In genomic region chr7:142474799-142475198, GRCm38 (mm10) we compare ENCODE assay signal across 11 mouse cellular contexts. TPM values are rescaled to one million over a fixed set of nuclear protein-coding genes. Genes with fewer than 3 reads are reported as not detected.
DNase-seq lines count a peak whose midpoint lies in the region; ATAC-seq and TF ChIP-seq lines count a peak whose summit lies in the region.
"Had no signal": no experiment of that assay in that cellular context is flagged by ENCODE, and none has a peak within 500 bp of the region (broad histone marks: within the 10 kb centered on the region; RNA-seq: fewer than 3 reads in every experiment).

No protein-coding gene starts in this region.

- no peaks in the 10 kb centered on the region for H3K4me1 ChIP-seq in kidney, adult 2 months (ENCODE audit: control insufficient read depth, insufficient read depth, low read length)
- peaks cover 16% of the 10 kb centered on the region for H3K4me1 ChIP-seq in intestine, embryonic 16.5 days (ENCODE audit: control insufficient read depth, insufficient read depth, low read length)
- H3K4me1 ChIP-seq in stomach, embryonic 16.5 days (ENCODE audit: control insufficient read depth, insufficient read depth, low read length) = peaks cover 35% of the 10 kb centered on the region

- H3K4me3 ChIP-seq in kidney, adult 2 months (ENCODE audit: insufficient read depth, low read depth, low read length) = no peak overlapping the region
- peak overlapping the region; percentile 46 for H3K4me3 ChIP-seq in intestine, embryonic 16.5 days (ENCODE audit: low read length)
- peak overlapping the region; percentile 48 for H3K4me3 ChIP-seq in stomach, embryonic 16.5 days (replicated peaks; ENCODE audit: low read length)
- H3K4me3 ChIP-seq: neural tube, embryonic 12.5 days had no signal

- H3K4me2 ChIP-seq in intestine, embryonic 16.5 days (ENCODE audit: low read depth, low read length) = peak overlapping the region; percentile 64
- peak overlapping the region; percentile 65 for H3K4me2 ChIP-seq in stomach, embryonic 16.5 days (ENCODE audit: low read depth, low read length)
- H3K4me2 ChIP-seq: neural tube, embryonic 12.5 days had no signal

- H3K9ac ChIP-seq in intestine, embryonic 16.5 days (ENCODE audit: low read depth, low read length) = peak overlapping the region; percentile 76
- peak overlapping the region; percentile 80 for H3K9ac ChIP-seq in stomach, embryonic 16.5 days (ENCODE audit: low read length)
- H3K9ac ChIP-seq: neural tube, embryonic 12.5 days had no signal

- no peak for TF ChIP-seq POLR2A in kidney, adult 2 months (IDR thresholded peaks at IDR 0.05; ENCODE audit: low read depth, low read length)

- WGBS in kidney, adult 2 months = 54% methylated on average over 14 of the region's 14 CpGs
- WGBS in intestine, embryonic 16.5 days = 58% methylated on average over 14 of the region's 14 CpGs
- WGBS in stomach, embryonic 16.5 days = 52% methylated on average over 14 of the region's 14 CpGs

- no peak for TF ChIP-seq CTCF in kidney, adult 2 months (conservative IDR thresholded peaks at IDR 0.05; ENCODE audit: insufficient read depth, insufficient read length, low read depth, low read length)

- H3K27me3 ChIP-seq in kidney, adult 2 months (replicated peaks; ENCODE audit: control insufficient read depth, insufficient read depth, low read length) = no peaks in the 10 kb centered on the region
- H3K27me3 ChIP-seq in intestine, embryonic 16.5 days (replicated peaks; ENCODE audit: control insufficient read depth, insufficient read depth, low read length) = no peaks in the 10 kb centered on the region
- no peaks in the 10 kb centered on the region for H3K27me3 ChIP-seq in stomach, embryonic 16.5 days (ENCODE audit: control insufficient read depth, insufficient read depth, low read length)
- H3K27me3 ChIP-seq: neural tube, embryonic 12.5 days had no signal

- peak; percentile 47 for ATAC-seq in intestine, embryonic 16.5 days
- peak; percentile 71 for ATAC-seq in stomach, embryonic 16.5 days (ENCODE audit: insufficient read depth, low FRiP score)
- no peak for ATAC-seq in megakaryocyte-erythroid progenitor cell, adult 5-6 weeks (replicated peaks; ENCODE audit: low FRiP score, low TSS enrichment, poor library complexity, severe bottlenecking)
- ATAC-seq in megakaryocyte progenitor cell, adult 5-6 weeks (replicated peaks; ENCODE audit: poor library complexity) = no peak
- ATAC-seq in monocyte, adult 5-6 weeks (replicated peaks; ENCODE audit: insufficient number of reproducible peaks, low FRiP score, low TSS enrichment, poor library complexity, severe bottlenecking) = no peak

- peak; percentile 20 for DNase-seq in kidney, postnatal 14 days
- no peak for DNase-seq in kidney, adult 2 months
- DNase-seq in heart, adult 18-20 months = peak; percentile 66 to 72

- H3K36me3 ChIP-seq in kidney, adult 2 months (ENCODE audit: control insufficient read depth, insufficient read depth, low read length) = no peaks in the 10 kb centered on the region
- H3K36me3 ChIP-seq in intestine, embryonic 16.5 days (ENCODE audit: control insufficient read depth, insufficient read depth, low read length) = no peaks in the 10 kb centered on the region
- H3K36me3 ChIP-seq in stomach, embryonic 16.5 days (ENCODE audit: control insufficient read depth, insufficient read depth, low read length) = no peaks in the 10 kb centered on the region
- H3K36me3 ChIP-seq: neural tube, embryonic 12.5 days had no signal

- H3K9me3 ChIP-seq in intestine, embryonic 16.5 days (ENCODE audit: control insufficient read depth, low read length) = no peaks in the 10 kb centered on the region
- no peaks in the 10 kb centered on the region for H3K9me3 ChIP-seq in stomach, embryonic 16.5 days (replicated peaks; ENCODE audit: control insufficient read depth, low read length)
- H3K9me3 ChIP-seq: neural tube, embryonic 12.5 days had no signal

- H3K27ac ChIP-seq in kidney, adult 2 months (ENCODE audit: insufficient read depth, low read depth, low read length) = no peak overlapping the region
- H3K27ac ChIP-seq in intestine, embryonic 16.5 days (ENCODE audit: low read length) = peak overlapping the region; percentile 93
- H3K27ac ChIP-seq in stomach, embryonic 16.5 days (ENCODE audit: low read length) = peak overlapping the region; percentile 97
- H3K27ac ChIP-seq: neural tube, embryonic 12.5 days had no signal

RNA-seq across cellular contexts. Expression of gene Lsp1, which starts 14.2 kb away (rescaled TPM):
- polyA plus RNA-seq in kidney, adult 2 months (2012; rRNA removed) = 22.2 and 39.8 TPM in 2 replicates
- total RNA-seq in heart, adult 18-20 months (2021) = 10 to 100 TPM; 24.7 to 33.1 TPM
- polyA plus RNA-seq in intestine, embryonic 16.5 days (2015; fragmentation: Nextera tagmentation; extraction: Ambion mirVana) = 125 and 134 TPM in 2 replicates
- polyA plus RNA-seq in stomach, embryonic 16.5 days (2015; fragmentation: Nextera tagmentation; extraction: Ambion mirVana) = 216 and 235 TPM in 2 replicates
- total RNA-seq in megakaryocyte-erythroid progenitor cell, adult 5-6 weeks (2014; fragmentation: Nextera tagmentation) = 16.9 and 39.8 TPM in 2 replicates
- total RNA-seq in megakaryocyte-erythroid progenitor cell, adult 5-6 weeks (2017) = 12.1 and 42.5 TPM in 2 replicates
- total RNA-seq in megakaryocyte progenitor cell, adult 5-6 weeks (2015) = 45.9 and 75.5 TPM in 2 replicates
- total RNA-seq in megakaryocyte progenitor cell, adult 5-6 weeks (2017) = 65.5 and 67.5 TPM in 2 replicates
- total RNA-seq in monocyte, adult 5-6 weeks (2017) = 1,011 to 1,374 TPM (median 1,247 TPM) in 3 replicates
- total RNA-seq: MEL had no signal

RNA-seq across cellular contexts. Expression of gene Tnnt3, which starts 23.8 kb away (rescaled TPM):
- polyA plus RNA-seq in kidney, adult 2 months (2012; rRNA removed) = 48.3 TPM in 1 of 2 replicates, not detected in the other
- under 1 TPM in 1 of 2 experiments, not detected in 1; 0.67 TPM for total RNA-seq in heart, adult 18-20 months (2021)
- polyA plus RNA-seq in intestine, embryonic 16.5 days (2015; fragmentation: Nextera tagmentation; extraction: Ambion mirVana) = 2.1 and 3.2 TPM in 2 replicates
- 12.0 and 208 TPM in 2 replicates for polyA plus RNA-seq in stomach, embryonic 16.5 days (2015; fragmentation: Nextera tagmentation; extraction: Ambion mirVana)
- not detected in 2 replicates for total RNA-seq in megakaryocyte-erythroid progenitor cell, adult 5-6 weeks (2014; fragmentation: Nextera tagmentation)
- total RNA-seq in megakaryocyte-erythroid progenitor cell, adult 5-6 weeks (2017) = not detected in 2 replicates
- total RNA-seq in megakaryocyte progenitor cell, adult 5-6 weeks (2015) = 0.20 TPM in 1 of 2 replicates, not detected in the other
- total RNA-seq in megakaryocyte progenitor cell, adult 5-6 weeks (2017) = not detected in 2 replicates
- total RNA-seq in monocyte, adult 5-6 weeks (2017) = 13.6 to 16.7 TPM (median 15.5 TPM) in 3 replicates
- total RNA-seq: MEL had no signal
- polyA plus RNA-seq: liver, adult 2 months had no signal

RNA-seq across cellular contexts. Expression of gene Tnni2, which starts 33.2 kb away (rescaled TPM):
- polyA plus RNA-seq in kidney, adult 2 months (2012; rRNA removed) = 0.54 and 103 TPM in 2 replicates
- total RNA-seq in heart, adult 18-20 months (2021) = 1 to 10 TPM; 1.8 to 2.6 TPM
- polyA plus RNA-seq in intestine, embryonic 16.5 days (2015; fragmentation: Nextera tagmentation; extraction: Ambion mirVana) = 4.3 and 4.7 TPM in 2 replicates
- 20.2 and 217 TPM in 2 replicates for polyA plus RNA-seq in stomach, embryonic 16.5 days (2015; fragmentation: Nextera tagmentation; extraction: Ambion mirVana)
- not detected in 2 replicates for total RNA-seq in megakaryocyte-erythroid progenitor cell, adult 5-6 weeks (2014; fragmentation: Nextera tagmentation)
- total RNA-seq in megakaryocyte-erythroid progenitor cell, adult 5-6 weeks (2017) = 0.99 and 18.9 TPM in 2 replicates
- total RNA-seq in megakaryocyte progenitor cell, adult 5-6 weeks (2015) = 6.0 and 8.0 TPM in 2 replicates
- total RNA-seq in megakaryocyte progenitor cell, adult 5-6 weeks (2017) = 2.4 and 7.7 TPM in 2 replicates
- 7.5 to 20.6 TPM (median 11.3 TPM) in 3 replicates for total RNA-seq in monocyte, adult 5-6 weeks (2017)
- total RNA-seq: MEL had no signal
- polyA plus RNA-seq: liver, adult 2 months had no signal

RNA-seq across cellular contexts. Expression of gene Syt8, which starts 40.1 kb away (rescaled TPM):
- polyA plus RNA-seq in kidney, adult 2 months (2012; rRNA removed) = 1.8 and 3.3 TPM in 2 replicates
- total RNA-seq in heart, adult 18-20 months (2021) = not detected
- polyA plus RNA-seq in intestine, embryonic 16.5 days (2015; fragmentation: Nextera tagmentation; extraction: Ambion mirVana) = 8.8 and 10.4 TPM in 2 replicates
- polyA plus RNA-seq in stomach, embryonic 16.5 days (2015; fragmentation: Nextera tagmentation; extraction: Ambion mirVana) = 31.1 and 50.1 TPM in 2 replicates
- total RNA-seq in megakaryocyte-erythroid progenitor cell, adult 5-6 weeks (2014; fragmentation: Nextera tagmentation) = 2.0 TPM in 1 of 2 replicates, not detected in the other
- not detected in 2 replicates for total RNA-seq in megakaryocyte-erythroid progenitor cell, adult 5-6 weeks (2017)
- not detected in 2 replicates for total RNA-seq in megakaryocyte progenitor cell, adult 5-6 weeks (2015)
- total RNA-seq in megakaryocyte progenitor cell, adult 5-6 weeks (2017) = not detected in 2 replicates
- not detected in 3 replicates for total RNA-seq in monocyte, adult 5-6 weeks (2017)
- total RNA-seq: liver, adult 2 months; MEL had no signal
- polyA plus RNA-seq: liver, adult 2 months had no signal

RNA-seq across cellular contexts. Expression of gene Mrpl23, which starts 57.7 kb away (rescaled TPM):
- polyA plus RNA-seq in kidney, adult 2 months (2012; rRNA removed) = 10.3 and 11.0 TPM in 2 replicates
- 10 to 100 TPM; 12.2 to 29.0 TPM for total RNA-seq in heart, adult 18-20 months (2021)
- 50.3 and 58.1 TPM in 2 replicates for polyA plus RNA-seq in intestine, embryonic 16.5 days (2015; fragmentation: Nextera tagmentation; extraction: Ambion mirVana)
- polyA plus RNA-seq in stomach, embryonic 16.5 days (2015; fragmentation: Nextera tagmentation; extraction: Ambion mirVana) = 16.2 and 30.7 TPM in 2 replicates
- 13.0 and 13.8 TPM in 2 replicates for total RNA-seq in megakaryocyte-erythroid progenitor cell, adult 5-6 weeks (2014; fragmentation: Nextera tagmentation)
- total RNA-seq in megakaryocyte-erythroid progenitor cell, adult 5-6 weeks (2017) = 46.6 and 82.1 TPM in 2 replicates
- 10.4 and 11.8 TPM in 2 replicates for total RNA-seq in megakaryocyte progenitor cell, adult 5-6 weeks (2015)
- 45.9 and 63.4 TPM in 2 replicates for total RNA-seq in megakaryocyte progenitor cell, adult 5-6 weeks (2017)
- 9.7 to 34.1 TPM (median 22.6 TPM) in 3 replicates for total RNA-seq in monocyte, adult 5-6 weeks (2017)

Comparison
In these comparisons a context has a peak if more than half of its experiments do, and no peak if none do; other contexts are left out.
1. ATAC-seq: peak in intestine, embryonic 16.5 days (single experiment) and stomach, embryonic 16.5 days (single experiment); none in megakaryocyte-erythroid progenitor cell, adult 5-6 weeks (single experiment), megakaryocyte progenitor cell, adult 5-6 weeks (single experiment) and monocyte, adult 5-6 weeks (single experiment).
2. RNA of gene Lsp1, which starts 14.2 kb away (total RNA-seq): 1,011 to 1,374 TPM in monocyte, adult 5-6 weeks; 45.9 to 75.5 TPM in megakaryocyte progenitor cell, adult 5-6 weeks, 12.1 to 42.5 TPM in megakaryocyte-erythroid progenitor cell, adult 5-6 weeks and 24.7 to 33.1 TPM in heart, adult 18-20 months; every median in the first group is over 10 times any median in the second.